Mouse (Mus musculus): ENCODE results near the gene Gm10644.

GRCm38 (mm10) chr8:83955106-83955957, at the start of gene Gm10644, which contains the start of gene Asf1b:
- peak; percentile 90 for TF ChIP-seq CTCF (IDR thresholded peaks at IDR 0.05; ENCODE audit: control insufficient read depth, insufficient read depth, low read length)
- peak; percentile 76; the same call in 1 of the 2 replicates for TF ChIP-seq POLR2A (IDR thresholded peaks at IDR 0.05; ENCODE audit: borderline replicate concordance, control insufficient read depth, low read depth, low read length)
